Mouse (Mus musculus): Measurements from ENCODE around the gene Mpv17l2.

DNA sequence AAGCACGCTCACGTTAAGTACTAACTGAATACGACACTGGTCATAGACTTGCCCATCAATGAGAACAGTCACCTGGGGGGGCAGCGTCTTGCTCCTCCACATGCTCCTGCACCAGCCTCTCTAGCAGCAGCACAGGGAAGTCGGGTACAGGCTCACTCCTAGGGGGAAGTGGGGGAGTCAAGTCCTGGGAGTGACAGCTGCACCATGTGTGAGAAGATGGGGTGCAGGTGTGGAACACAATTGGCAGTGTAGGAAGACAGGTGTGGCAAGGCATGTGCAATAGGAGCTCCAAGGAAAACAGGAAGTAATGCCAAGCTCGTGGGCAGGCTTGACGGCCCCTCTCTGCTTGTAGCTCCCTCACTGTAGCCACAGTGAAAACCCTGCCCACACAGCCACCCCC, 10.5 kb upstream of the Mpv17l2 start:
- no peak for TF ChIP-seq CTCF (IDR thresholded peaks at IDR 0.05; ENCODE audit: low read depth)
- no peak for TF ChIP-seq EP300 (IDR thresholded peaks at IDR 0.05; ENCODE audit: low read depth)

All from heart, postnatal 0 days (tissue).